Mouse (Mus musculus) megakaryocyte, adult 5-6 weeks (primary cell): ENCODE measurements around the gene Tcte1. TPM values are rescaled to one million over a fixed set of nuclear protein-coding genes. Genes with fewer than 3 reads are reported as not detected.

ENCODE experiments used
- ATAC-seq: 2 replicates; pipeline ENCODE4 v1.8.0; 2016; ENCODE audit warnings: mild to moderate bottlenecking, inconsistent platforms; ENCODE audit not compliant: poor library complexity, severe bottlenecking
- total RNA-seq, 2 experiments: library from RNA; stranded (forward) in 1 of 2; stranded (reverse) in 1 of 2; fragments of 153-499, 151-499 nt in 1 of 2; fragments of 221-1000, 200-1000 nt in 1 of 2; gene quantifications; 2 replicates each; pipeline versions ENCODE4 v1.2.3 to v1.2.4; 2015 to 2017

The Tcte1 gene
- total RNA-seq, 2 experiments from 2014 or later = not detected

DNA sequence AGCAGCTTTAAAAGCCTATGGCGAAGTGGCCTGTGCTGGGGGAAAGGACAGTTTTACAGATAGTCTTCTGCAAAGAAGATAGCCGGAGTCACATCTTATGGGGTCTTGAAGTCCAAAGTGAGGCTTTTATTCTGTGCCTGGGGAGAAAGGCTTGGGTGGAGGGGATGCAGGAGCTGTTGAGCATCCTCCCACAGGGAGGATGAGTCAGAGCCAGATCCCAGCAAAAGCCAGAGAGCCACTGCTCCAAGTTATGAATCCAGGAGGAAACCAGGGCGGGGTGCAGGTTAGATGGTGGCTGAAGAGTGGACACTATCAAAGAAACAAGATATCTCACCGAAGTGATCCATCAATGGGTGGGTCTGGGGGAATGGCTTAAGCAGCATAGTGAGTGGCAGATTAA, 11.5 kb upstream of the Tcte1 start:
- no peak for ATAC-seq

DNA sequence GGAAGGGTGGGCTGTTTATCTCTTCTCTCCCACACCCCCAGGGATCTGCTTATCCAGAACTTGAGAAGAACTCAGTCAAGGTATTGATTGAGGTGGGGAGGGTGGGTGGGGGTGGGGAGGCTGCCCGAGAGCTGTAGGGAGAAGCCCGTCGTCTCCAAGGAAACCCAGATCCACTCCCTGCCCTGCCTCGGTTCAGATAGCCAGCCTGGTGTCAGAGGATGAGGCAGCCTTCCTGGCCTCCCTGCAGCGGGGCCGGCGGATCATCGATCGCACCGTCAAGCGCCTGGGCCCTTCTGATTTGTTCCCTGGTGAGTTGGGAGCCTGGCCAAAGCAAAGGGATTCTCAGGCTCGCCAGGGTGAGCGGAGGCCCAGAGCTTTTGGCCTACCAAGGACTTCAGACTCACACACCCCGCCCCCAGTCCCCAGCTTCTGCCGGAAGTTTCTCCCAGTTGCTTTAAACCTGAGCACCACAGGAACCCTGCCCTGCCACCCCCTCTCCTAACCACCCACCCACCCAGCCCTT, 8.0 kb upstream of the Tcte1 start:
- ATAC-seq = no peak

DNA sequence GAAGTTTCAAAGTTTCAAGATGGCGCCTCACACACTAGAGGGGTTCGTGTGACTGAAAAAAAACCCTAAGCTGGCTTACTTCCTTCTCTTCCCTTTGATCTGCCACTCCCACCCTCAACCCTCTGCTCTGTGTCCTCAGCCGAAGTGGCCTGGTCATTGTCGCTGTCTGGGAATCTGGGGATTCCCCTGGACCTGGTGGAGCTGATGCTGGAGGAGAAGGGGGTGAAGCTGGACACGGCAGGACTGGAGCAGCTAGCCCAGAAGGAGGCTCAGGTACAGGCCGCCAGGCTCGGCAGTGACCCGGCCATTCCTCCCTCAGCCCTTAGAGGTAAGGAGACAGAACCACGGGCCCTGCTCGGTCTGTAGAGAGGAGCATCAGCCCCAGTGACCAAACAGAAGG, 7.4 kb upstream of the Tcte1 start:
- ATAC-seq = no peak

DNA sequence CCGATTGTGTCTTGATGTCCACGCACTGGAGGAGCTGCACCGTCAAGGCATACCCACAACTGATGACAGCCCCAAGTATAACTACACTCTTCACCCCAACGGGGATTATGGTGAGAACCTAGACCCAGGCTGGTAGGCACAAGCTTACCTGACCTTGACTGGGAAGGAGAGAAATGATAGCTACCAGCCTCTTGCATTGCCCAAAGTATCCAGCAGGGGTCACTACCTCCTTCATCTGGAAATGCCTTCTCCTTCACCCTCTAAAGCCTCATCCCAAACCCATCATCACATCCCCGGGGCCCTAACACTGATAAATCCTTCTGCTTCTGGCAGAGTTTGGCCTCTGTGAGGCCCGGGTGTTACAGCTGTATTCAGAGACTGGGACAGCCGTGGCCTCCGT, 6.7 kb upstream of the Tcte1 start:
- peak; percentile 85 for ATAC-seq

DNA sequence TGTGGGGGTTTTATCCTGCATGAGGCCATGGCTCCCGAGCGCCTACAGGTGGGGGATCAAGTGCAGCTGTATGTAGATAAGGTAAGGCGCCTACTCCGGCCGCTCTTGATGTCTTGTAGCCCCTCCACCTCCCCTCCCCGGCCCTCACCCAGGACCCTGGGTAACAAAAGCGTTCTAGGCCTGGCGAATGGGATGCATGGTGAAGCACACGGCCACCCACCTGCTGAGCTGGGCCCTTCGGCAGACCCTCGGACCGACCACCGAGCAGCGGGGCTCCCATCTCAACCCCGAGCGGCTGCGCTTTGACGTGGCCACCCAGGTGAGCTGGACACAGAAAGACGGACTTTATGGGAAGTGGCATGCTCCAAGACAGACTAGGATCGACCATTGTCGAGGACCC, 6.1 kb upstream of the Tcte1 start:
- ATAC-seq = no peak

DNA sequence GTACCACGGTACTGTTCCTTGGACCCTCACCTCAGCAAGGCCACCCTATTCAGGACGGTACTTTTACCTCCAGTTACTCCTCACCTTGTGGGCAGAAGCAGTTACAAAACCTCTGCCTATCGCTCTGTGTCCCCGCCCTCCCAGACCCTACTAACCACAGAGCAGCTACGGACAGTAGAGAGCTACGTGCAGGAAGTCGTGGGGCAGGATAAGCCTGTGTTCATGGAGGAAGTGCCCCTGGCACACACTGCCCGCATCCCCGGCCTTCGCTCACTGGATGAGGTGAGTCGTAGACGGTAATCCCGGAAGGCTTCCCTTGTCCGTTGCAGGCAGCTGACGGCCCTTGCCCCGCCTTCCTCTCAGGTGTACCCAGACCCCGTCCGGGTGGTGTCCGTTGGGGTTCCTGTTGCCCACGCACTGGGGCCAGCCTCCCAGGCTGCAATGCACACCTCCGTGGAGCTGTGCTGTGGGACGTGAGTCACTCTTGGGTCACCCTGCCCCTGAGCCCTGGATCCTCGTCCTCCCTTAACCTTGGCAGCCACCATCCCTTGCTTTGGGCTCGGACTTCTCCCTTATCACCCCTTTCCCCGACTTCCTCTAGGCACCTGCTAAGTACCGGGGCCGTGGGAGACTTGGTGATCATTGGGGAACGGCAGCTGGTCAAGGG, 5.6 kb upstream of the Tcte1 start:
- ATAC-seq = peak; percentile 80

DNA sequence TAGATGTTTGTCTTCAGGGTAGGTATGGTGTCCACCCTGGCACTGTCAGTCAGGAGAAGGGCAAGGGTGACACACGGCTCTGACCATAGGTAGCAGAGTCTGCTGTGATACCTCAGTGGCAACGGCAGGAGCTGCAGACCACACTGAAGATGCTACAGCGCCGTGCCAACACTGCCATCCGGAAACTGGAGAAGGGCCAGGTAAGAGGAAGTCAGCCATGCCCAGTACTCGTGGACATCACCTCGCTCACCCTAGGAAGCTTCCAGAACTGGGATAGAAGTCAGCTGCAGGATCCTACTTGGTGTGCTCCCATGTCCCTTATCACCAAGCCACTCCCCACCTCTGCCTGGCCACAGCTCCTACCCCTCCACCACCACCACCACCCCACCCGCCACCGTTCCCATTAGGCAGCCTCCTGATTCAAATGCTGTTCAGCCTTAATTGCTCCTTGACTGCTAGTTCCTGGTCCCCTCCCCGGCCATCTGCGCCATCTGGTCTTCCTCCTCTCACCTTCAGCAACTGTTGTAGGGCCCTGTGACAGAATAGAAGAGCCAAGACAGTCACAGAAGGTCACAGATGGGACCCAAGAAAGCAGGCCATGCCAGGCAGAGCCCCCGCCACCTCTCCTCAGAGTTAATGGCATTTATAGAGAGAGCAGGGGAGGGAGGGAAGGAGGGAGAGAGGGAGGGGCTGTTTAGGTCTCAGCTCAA, 4.3 kb upstream of the Tcte1 start:
- no peak for ATAC-seq

DNA sequence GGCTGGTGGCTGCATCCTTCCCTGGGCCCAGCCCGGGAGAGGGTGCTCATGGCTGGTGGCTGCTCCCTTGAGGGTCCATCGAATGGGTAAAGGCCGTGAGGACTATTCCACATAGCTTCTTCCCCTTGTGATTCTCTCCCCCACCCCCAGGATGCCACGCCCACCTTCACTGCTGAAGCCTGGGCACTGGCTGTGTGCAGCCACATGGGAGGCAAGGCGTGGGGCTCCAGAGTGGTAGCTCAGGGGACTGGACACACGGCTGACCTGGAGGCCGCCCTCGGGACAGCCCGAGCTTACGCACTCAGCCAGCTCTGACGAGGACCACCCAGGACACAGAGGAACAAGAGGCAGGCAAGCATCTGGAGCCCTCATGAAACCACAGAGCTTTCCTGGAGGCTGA, 3.1 kb upstream of the Tcte1 start:
- ATAC-seq = no peak

DNA sequence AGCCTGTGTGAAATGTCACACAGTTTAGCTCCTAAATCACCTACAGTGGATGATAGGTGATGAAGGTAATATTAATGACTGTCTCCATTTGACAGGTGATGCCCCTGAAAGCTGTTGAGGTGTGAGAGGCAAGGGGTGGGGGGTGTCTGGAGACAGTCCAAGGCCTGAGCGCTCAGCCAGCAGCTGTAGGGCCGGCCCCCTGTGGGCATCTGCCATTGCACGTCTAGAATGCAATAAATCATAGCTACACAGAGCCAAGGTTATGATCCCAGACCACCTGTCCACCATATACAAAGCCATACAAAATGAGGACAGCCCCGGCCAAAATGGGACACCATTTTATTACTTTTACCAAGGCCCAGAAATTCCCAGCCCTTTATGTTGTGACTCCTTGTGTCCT, 1.7 kb downstream of the Tcte1 start:
- ATAC-seq = no peak

DNA sequence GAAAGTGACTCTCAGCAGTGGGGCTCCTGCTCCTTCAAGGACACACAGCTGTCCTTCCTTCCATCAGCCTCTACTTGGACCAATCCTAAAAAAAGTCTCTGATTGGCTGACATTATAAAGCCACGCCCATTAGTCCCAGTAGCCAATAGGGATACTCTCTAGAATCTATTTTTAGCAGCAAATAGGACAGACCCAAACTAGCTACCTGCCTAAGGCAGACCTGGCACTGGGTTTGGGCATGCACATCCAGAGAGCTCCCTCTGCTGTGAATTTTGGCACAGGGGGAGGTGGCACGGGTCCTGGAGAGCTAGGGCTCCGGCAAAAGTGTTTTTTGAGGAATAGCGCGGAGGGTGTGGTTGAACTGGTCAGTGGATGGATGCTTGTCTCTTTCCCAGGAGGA, 3.3 kb downstream of the Tcte1 start:
- no peak for ATAC-seq

DNA sequence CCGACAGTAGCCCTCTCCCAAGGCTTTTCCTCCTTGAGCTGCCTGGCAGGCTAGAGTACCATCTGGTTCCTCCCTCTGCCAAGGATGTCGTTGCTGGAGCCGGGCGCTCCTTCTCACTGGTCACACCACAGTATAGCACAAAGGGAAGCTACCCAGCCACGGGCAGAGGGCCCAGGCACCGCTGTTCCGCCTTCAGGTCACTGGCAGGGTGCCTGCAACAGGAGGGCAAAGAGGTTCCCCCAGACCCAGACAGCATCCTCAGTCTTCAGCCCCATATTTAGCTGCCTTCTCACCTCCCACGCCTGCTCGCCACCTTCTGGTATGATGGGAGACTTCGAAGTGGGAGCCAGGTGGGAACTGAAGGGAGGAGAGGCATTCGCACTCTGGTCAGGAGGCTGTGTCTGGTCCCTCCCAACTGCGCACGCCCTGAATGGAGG, 7.1 kb downstream of the Tcte1 start:
- ATAC-seq = no peak

DNA sequence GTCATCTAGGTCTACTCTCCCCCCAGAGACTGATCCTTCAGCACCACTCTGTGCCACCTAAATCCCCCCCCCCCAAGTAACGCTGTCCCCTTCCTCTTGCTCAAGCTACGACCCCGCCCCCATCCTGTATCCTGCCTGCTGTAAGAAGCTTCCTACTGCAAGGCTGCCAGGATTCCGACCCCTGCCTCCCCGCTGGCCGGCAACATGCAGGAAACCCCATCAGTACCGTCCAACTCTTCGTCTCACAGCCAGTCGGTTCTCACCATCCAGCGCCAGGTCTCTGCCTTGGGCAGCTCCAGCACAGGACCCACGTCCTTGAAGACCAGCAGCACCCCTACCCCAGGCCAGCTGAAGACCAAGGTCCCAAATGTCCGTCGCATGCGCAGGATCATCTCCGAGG, 9.7 kb downstream of the Tcte1 start:
- ATAC-seq = no peak

DNA sequence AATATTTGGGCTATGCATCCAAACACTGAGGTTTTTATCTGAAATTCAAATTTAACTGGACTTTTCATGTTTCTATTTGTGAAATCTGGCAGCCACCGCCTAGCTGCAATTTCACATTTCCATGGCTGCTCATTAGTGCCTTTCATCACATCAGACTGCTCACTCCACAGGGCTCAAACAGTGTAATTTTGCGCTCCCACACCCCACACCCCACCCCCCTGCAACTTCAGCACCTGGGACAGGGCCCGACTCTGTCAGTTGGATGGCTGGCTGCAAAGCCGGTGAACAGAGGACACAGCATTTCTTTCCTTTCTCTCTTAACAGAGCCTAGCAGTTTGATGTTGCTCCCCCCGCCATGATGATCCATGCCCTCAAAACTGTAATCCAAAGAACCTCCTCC, 13.0 kb downstream of the Tcte1 start:
- ATAC-seq = no peak

DNA sequence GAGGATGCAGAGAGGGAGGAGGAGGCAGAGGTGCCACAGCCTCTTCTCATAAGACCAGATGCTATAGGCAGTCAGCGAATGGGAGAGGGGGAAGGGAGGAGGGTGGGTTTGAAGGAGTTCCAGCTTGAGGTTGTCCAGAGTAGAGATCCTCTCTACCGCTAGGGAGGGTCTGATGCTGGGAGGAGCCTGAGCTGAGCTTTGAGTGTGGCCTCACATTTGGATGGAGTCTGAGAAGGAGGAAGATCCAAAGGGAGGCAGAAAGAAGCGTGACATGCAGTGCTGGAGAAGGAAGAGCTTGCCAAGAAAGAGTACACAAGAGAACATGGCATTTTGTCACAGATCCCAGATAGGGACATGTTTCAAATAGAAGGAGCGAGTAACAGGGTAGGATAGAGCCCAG, 15.2 kb downstream of the Tcte1 start:
- ATAC-seq = no peak

DNA sequence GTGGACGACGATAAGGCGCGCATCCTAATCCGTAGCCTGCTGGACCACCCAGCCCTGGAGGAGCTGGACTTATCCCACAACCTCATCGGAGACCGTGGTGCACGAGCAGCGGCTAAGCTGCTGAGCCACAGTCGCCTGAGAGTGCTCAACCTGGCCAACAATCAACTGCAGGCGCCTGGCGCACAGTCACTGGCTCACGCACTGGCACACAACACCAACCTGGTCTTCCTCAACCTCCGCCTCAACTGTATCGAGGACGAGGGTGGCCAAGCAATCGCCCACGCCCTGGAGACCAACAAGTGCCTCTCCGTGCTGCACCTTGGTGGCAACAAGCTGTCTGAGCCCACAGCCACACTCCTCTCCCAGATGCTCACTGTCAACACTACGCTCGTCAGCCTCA, 16.4 kb downstream of the Tcte1 start:
- no peak for ATAC-seq

DNA sequence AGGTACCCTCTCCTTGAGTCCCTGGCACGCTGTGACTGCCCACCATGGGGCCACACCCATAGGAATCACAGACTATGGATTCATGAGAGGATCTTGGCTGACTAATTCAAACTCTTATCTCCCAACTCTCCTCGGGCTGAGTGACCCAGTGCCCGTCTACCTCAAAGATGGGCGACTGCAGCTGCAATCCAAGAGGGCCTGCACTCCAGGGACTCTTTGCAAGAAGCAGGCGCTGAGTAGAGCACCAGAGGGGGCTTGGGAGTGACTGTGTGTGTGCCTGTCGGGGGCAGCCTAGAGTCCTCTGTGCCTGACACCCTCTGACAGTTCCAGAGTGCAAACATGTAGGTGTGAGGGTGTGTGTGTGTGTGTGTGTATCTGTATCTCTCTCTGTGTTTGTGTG, 18.9 kb downstream of the Tcte1 start:
- no peak for ATAC-seq

DNA sequence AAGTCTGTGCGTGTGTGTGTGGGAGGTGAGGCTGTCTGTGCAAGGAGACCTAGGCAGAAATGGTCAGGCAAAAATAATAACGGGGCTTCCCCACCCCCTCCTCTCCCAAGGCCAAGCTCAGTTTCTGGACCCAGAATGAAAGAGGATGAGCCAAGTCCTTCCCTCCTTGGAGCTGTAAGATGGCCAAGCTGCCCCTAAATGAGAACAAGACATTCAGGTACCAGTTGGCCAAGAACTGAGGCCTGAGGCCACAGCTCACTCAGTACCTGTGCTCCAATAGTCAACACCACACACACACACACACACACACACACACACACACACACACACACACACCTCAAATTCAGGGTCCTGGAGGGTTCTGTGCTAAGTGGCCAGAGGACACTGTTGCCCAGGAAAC, 19.5 kb downstream of the Tcte1 start:
- ATAC-seq = no peak

DNA sequence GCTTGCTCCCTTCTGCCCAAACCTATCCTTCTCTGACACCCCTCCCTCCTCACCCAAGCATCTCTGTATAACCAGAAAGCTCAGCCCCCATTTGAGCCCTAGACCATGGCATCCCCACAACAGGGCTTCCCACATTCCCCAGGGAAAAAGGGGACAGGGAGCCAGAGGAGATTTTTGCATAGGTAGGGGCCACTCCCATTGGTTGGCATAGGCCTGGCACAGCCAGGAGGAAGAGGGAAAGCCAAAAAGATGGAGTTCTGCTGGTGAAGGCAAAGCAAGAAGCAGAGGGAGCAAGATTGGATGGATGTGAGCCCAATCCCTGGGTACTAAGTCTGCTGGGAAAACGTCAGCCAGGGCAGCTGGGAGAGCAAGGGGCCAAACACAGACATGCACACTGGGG, 19.9 kb downstream of the Tcte1 start:
- ATAC-seq = no peak

DNA sequence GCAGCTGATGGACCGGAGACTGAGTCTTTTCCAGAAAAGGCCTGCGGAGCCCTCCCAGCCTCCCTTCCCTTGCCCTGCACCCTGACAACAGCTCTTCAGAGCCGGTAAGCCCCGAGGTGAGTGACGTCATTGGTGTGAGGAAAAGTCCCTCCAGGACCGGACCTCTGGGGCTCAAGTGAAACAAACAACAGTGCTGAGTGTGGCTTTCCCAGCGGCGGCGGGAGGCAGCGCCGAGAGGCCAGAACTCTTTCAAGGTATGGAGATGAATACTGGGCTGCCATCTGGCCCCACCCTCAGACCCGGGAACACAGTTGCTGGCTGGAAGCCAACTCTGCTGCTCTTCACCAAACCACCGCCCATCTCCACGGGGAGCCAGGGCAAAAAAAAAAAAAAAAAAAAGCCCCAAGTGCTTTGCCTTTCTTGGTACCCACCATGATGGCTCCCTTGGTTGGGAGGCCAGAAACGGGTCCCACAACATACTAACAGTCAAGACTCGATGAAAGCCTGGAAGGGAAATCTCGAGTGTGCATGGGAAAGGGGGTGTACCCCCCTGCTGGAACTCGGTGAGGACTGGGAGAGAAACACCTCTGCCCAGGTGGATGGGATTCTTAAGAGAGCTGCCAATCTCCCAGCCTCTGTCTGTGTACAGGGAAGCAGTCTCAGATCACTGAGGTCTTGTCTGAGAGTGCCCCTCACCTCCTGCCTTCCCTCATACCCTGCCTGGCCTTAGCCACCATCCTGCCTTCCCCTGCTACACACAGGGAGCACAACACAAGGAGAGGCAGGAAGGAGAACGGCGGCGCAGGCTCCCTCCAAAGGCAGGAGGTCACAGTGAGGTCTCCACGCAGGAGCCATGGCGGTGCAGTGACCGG, 21.0 kb downstream of the Tcte1 start:
- ATAC-seq = no peak

DNA sequence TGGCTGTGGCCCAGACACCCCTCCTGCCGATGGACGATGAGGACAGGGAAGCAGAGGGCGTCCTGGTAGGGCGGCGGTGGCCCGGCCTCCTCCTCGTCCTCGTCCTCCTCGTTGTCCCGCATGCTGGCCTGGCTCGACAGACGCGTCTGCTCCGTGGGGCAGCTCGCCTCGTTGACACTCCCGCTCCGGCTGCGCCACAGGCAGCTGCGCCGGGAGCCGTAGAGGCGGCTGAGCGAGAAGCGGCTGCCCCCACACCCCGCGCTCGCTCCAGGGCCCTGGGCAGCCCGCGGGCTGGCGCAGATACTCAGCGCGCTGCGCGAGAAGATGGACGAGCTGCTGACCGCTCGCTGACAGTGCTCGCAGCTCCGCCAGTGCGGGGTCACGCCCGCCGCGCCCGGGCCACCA, 21.6 kb downstream of the Tcte1 start:
- ATAC-seq = no peak

DNA sequence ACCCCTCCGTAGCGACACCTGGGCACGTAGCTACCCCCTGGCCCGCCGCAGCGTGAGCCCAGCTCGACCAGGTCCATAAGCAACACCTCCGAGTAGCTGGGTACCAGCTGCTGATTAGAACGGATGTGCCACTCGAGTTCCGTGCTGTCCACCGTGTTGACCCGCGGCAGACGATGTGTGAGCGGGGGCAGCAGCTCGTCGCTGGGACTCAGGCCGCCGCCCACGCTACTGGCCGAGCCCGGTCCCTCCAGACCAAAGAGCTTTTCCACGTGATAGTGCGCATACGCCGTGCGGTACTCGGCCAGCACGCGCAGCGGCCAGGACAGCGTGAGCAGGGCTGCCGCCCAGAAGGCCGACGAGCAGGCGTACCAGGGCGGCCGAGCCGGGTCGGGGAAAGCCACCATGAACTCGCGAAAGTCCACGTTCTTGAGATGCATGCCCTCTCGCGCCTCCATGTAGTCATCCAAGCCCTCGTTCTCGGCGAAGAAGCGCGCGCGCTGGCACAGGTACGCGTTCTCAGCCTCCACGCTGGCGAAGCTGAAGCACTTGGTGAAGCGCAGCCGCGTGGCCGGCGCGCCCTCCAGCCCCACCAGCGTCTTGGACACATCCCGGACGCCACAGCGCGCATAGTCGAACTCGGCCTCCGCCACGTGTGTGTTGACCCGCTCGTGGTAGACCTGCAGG, 22.2 kb downstream of the Tcte1 start:
- ATAC-seq = peak; percentile 36; the same call in 1 of the 2 replicates
